Mouse (Mus musculus) intestine, postnatal 0 days (tissue): Measurements from ENCODE around the gene Slc50a1. TPM values are rescaled to one million over a fixed set of nuclear protein-coding genes. Genes with fewer than 3 reads are reported as not detected.
A peak's percentile ranks its signal among the peaks of the same experiment; 100 is the strongest.

Experiments
- ATAC-seq: fragments of 200-750 bp; cut with Nextera tagmentation; 2 replicates; pipeline ENCODE4 v1.8.0; 2017; ENCODE audit warnings: mild to moderate bottlenecking, moderate TSS enrichment, moderate library complexity
- H3K27ac ChIP-seq: fragments of 300-500 bp; sonication (generic); 2 replicates; pipeline ENCODE4 v1.5.1; 2014; ENCODE audit warnings: mild to moderate bottlenecking, low read depth, low read length, moderate library complexity
- H3K27me3 ChIP-seq: fragments of 300-500 bp; sonication (generic); replicated peaks from 2 replicates; pipeline ENCODE4 v1.6.1; 2014; ENCODE audit warnings: low read length, mixed read lengths; ENCODE audit not compliant: control insufficient read depth, insufficient read depth
- H3K36me3 ChIP-seq: fragments of 300-500 bp; sonication (generic); 2 replicates; pipeline ENCODE4 v1.6.1; 2014; ENCODE audit warnings: mild to moderate bottlenecking, moderate library complexity; ENCODE audit not compliant: control insufficient read depth, insufficient read depth
- H3K4me1 ChIP-seq: fragments of 300-500 bp; sonication (generic); replicated peaks from 2 replicates; pipeline ENCODE4 v1.6.1; 2014; ENCODE audit warnings: antibody characterized with exemption, low read length, mixed read lengths; ENCODE audit not compliant: control insufficient read depth, insufficient read depth
- H3K4me2 ChIP-seq: fragments of 300-500 bp; sonication (generic); replicated peaks from 2 replicates; pipeline ENCODE4 v1.6.1; 2014; ENCODE audit warnings: low read depth, mild to moderate bottlenecking, moderate library complexity
- H3K4me3 ChIP-seq: fragments of 300-500 bp; sonication (generic); 2 replicates; pipeline ENCODE4 v1.5.1; 2014; ENCODE audit warnings: low read depth, low read length
- H3K9ac ChIP-seq: fragments of 300-500 bp; sonication (generic); 2 replicates; pipeline ENCODE4 v1.6.1; 2014; ENCODE audit warnings: mild to moderate bottlenecking, low read depth, low read length
- H3K9me3 ChIP-seq: fragments of 300-500 bp; sonication (generic); 2 replicates; pipeline ENCODE4 v1.6.1; 2016; ENCODE audit warnings: mixed run types; ENCODE audit not compliant: control insufficient read depth
- CTCF ChIP-seq: sonication (generic); IDR thresholded peaks from 2 replicates; pipeline ENCODE4 v1.5.1; 2016; ENCODE audit warnings: low read depth, mild to moderate bottlenecking, control low read depth, antibody characterized with exemption, moderate library complexity
- WGBS: fragments of 180-500 bp; shearing (Covaris S2); extraction: QIAGEN DNeasy Blood & Tissue Kit; methylation state at CpG from one replicate; pipeline ENCODE4 v1.1.7; 2014; 5-methylcytosine and 5-hydroxymethylcytosine counted together
- polyA plus RNA-seq: library from polyadenylated mRNA; unstranded; fragments of >200 nt; fragmentation: Nextera tagmentation; extraction: Ambion mirVana; gene quantifications from 2 replicates; pipeline ENCODE4 v1.2.1, GENCODE M21; 2015

Slc50a1 gene
- 57.4 and 61.8 TPM in 2 replicates for polyA plus RNA-seq

DNA sequence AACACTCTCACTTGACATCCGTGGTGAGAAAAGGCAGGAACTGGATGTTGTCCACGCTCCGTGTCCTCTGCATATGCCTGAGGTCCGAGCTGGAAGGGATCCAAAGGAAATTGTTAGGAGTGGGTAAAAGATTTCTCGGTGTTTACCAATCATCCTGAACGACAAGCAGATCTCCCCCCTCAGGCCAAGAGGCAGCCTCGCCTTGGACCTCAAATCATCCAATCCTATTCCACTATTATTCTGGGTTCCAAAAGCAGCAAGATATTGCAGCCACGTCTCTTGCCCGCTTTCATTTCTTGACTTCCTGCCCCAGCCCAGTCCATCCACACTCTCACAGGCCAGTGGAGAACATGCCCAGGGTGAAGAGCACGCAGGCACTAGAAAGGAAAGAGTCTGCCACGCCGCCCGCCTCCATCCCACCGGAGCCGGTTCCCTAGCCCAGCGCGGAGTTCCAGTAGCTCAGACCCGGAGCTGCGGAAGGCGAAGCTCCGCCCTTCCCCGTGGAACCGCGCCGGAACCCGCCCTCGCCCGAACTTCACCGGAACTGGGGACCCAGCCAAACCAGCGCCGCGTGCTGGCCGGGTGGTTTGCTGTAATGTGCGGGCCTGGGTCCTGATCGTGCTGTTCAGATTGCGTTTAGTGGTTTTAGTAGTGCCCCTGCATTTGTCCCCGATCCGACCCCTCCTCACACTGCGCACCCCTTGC lies at the start of gene Slc50a1:
Gene Slc50a1, minus strand, starts transcription at position 520 of the 705 bp plus-strand sequence.
- peak; percentile 45 for ATAC-seq
- H3K9me3 ChIP-seq, result no peaks in the 10 kb centered on the region
- peak within 1 kb of the TSS; percentile 76 for H3K27ac ChIP-seq
- H3K9ac ChIP-seq, result peak within 1 kb of the TSS; percentile 65
- peaks cover 34% of the 10 kb centered on the region for H3K36me3 ChIP-seq
- H3K4me1 ChIP-seq, result peaks cover 11% of the 10 kb centered on the region; the same call in 1 of the 2 replicates
- H3K4me3 ChIP-seq, result peak within 1 kb of the TSS; percentile 63
- peak; percentile 72 for TF ChIP-seq CTCF
- WGBS, result 2% methylated on average over 39 of the region's 39 CpGs
- no peaks in the 10 kb centered on the region for H3K27me3 ChIP-seq
- peak within 1 kb of the TSS; percentile 73 for H3K4me2 ChIP-seq

GRCm38 (mm10) chr3:89319591-89320350 lies 49.4 kb upstream of the Slc50a1 start:
- WGBS, result 2% methylated on average over 57 of the region's 58 CpGs
- Histone ChIP-seq H3K4me3 (peak overlapping the region; percentile 59), H3K4me2 (peak overlapping the region; percentile 100), H3K4me1 (peaks cover 17% of the 10 kb centered on the region; the same call in 1 of the 2 replicates), H3K27ac (no peak overlapping the region), H3K27me3 (peaks cover 41% of the 10 kb centered on the region), H3K36me3 (no peaks in the 10 kb centered on the region), H3K9ac (no peak overlapping the region), H3K9me3 (no peaks in the 10 kb centered on the region)
- no peak for TF ChIP-seq CTCF
- ATAC-seq, result no peak

- Histone ChIP-seq H3K27ac (no peak overlapping the region), H3K9me3 (no peaks in the 10 kb centered on the region), H3K4me3 (peak overlapping the region; percentile 59), H3K9ac (no peak overlapping the region), H3K4me1 (peaks cover 17% of the 10 kb centered on the region; the same call in 1 of the 2 replicates), H3K4me2 (peak overlapping the region; percentile 100), H3K27me3 (peaks cover 41% of the 10 kb centered on the region), H3K36me3 (no peaks in the 10 kb centered on the region)
- no peak for ATAC-seq
- no peak for TF ChIP-seq CTCF
- 44% methylated on average over 21 of the region's 21 CpGs for WGBS
Measured at GRCm38 (mm10) chr3:89318971-89319590, 48.7 kb upstream of the Slc50a1 start.

GRCm38 (mm10) chr3:89318316-89318715 lies 47.9 kb upstream of the Slc50a1 start:
- no peak for ATAC-seq
- H3K27ac ChIP-seq, result no peak overlapping the region
- H3K4me3 ChIP-seq, result no peak overlapping the region
- no peaks in the 10 kb centered on the region for H3K36me3 ChIP-seq
- H3K4me1 ChIP-seq, result peaks cover 17% of the 10 kb centered on the region; the same call in 1 of the 2 replicates
- no peak overlapping the region for H3K4me2 ChIP-seq
- no peak for TF ChIP-seq CTCF
- H3K9me3 ChIP-seq, result no peaks in the 10 kb centered on the region
- H3K27me3 ChIP-seq, result peaks cover 41% of the 10 kb centered on the region
- 68% methylated on average over 8 of the region's 8 CpGs for WGBS
- H3K9ac ChIP-seq, result no peak overlapping the region

DNA sequence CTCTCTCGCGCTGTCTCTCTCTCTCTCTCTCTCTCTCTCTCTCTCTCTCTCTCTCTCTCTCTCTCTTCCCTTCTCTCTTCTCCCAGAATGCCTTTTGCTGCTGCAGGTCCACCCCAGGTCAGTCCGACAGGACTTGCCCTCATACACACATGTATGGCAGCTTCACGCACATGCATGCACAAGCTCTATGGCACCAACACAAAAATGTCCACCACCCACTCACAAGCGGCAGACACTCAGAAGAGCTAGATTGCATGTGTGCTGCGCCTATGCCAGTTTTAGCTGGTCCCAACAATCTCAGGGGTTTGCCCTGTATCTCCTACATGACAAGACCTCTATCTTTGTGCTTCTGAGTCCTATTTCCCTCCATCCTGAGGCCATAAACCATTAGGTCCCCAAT lies 46.9 kb upstream of the Slc50a1 start:
- no peaks in the 10 kb centered on the region for H3K9me3 ChIP-seq
- H3K4me1 ChIP-seq, result peaks cover 17% of the 10 kb centered on the region; the same call in 1 of the 2 replicates
- H3K27ac ChIP-seq, result no peak overlapping the region
- no peak for ATAC-seq
- WGBS, result 74% methylated on average over 6 of the region's 6 CpGs
- no peak overlapping the region for H3K4me2 ChIP-seq
- H3K9ac ChIP-seq, result no peak overlapping the region
- H3K36me3 ChIP-seq, result no peaks in the 10 kb centered on the region
- no peak for TF ChIP-seq CTCF
- no peak overlapping the region for H3K4me3 ChIP-seq
- H3K27me3 ChIP-seq, result peaks cover 41% of the 10 kb centered on the region

DNA sequence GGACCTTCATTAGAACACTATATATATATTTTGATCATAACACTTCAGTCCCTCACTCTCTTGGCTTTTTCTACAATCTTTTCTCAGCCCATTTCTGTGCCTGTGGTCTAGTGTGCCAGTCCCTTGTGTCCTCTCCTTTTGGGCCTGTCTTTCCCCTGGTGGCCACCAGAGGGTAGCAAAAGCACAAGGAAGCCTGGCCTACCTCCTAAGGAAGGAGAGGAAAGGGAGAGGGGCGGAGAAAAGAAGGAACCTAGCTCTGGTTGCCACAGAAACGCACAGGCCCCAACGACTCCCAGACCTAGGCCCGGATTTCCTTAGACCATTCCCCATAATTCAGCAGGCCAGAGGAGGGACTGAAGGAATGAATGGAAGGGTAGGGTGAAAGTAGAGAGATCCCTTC lies 46.5 kb upstream of the Slc50a1 start:
- ATAC-seq, result peak; percentile 30; the same call in 1 of the 2 replicates
- Histone ChIP-seq H3K9ac (no peak overlapping the region), H3K4me2 (peak overlapping the region; percentile 68), H3K4me3 (peak overlapping the region; percentile 2; the same call in 1 of the 2 replicates), H3K27ac (no peak overlapping the region), H3K27me3 (peaks cover 38% of the 10 kb centered on the region), H3K4me1 (peaks cover 17% of the 10 kb centered on the region; the same call in 1 of the 2 replicates), H3K9me3 (no peaks in the 10 kb centered on the region), H3K36me3 (no peaks in the 10 kb centered on the region)
- TF ChIP-seq CTCF, result peak; percentile 97
- WGBS, result 5% methylated on average over 4 of the region's 4 CpGs
